Mouse (Mus musculus): ENCODE data around the gene Smarce1. TPM values are rescaled to one million over a fixed set of nuclear protein-coding genes. Genes with fewer than 3 reads are reported as not detected.

Smarce1 gene
- 224 and 241 TPM in 2 replicates for polyA plus RNA-seq (2015; fragmentation: Nextera tagmentation; extraction: Ambion mirVana)

DNA sequence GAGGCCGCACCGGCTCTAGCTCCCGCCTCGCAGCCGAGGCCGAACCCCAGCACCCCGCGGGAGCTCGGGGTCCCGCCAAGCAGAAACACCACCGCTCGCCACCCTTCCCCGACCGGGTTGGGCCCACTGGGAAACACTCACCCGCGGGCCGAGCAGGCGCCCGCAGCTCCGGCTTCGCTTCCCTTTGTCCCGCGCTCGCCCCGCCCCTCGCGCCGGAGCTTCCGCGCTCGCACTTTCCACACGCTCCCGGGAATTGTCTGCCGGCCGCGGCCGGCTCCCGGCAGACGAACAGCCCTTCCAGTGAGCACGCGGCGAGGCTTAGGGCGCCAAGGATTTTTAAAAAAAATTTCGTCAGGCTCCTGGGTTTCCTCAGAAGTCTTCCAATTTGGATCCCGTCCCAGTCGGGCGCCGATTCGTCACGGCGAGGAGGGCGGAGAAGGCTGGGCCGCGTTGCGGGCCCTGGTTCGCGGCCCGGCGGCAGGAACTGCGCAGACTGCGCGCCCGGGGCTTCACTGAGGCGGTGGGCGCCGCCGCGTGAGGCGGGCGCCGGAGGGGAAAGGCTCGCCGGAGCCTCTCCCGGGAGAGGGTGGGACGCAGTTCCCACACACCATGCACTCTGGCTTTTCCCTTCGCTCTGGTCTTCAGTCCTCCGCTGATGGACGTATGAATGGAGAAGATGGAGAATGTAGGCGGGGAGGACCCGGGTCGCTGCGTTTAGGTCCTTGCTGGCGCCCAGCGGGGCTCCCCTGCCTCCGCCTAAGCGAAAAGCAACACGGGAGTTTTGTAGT is at the start of gene Smarce1:
Smarce1 (minus strand) TSS at position 757 of the 788 bp plus-strand sequence.
- H3K27me3 ChIP-seq = no peaks in the 10 kb centered on the region
- ATAC-seq (ENCODE audit: insufficient number of reproducible peaks, low FRiP score, low TSS enrichment, low read depth) = peak; percentile 85
- H3K4me3 ChIP-seq = peak within 1 kb of the TSS; percentile 85
- WGBS = under 1% methylated on average over 87 of the region's 87 CpGs
- H3K36me3 ChIP-seq = peaks cover 21% of the 10 kb centered on the region
- H3K4me1 ChIP-seq = peaks cover 23% of the 10 kb centered on the region
- H3K9me3 ChIP-seq = no peaks in the 10 kb centered on the region
- H3K4me2 ChIP-seq = peak within 1 kb of the TSS; percentile 54
- peak within 1 kb of the TSS; percentile 96 for H3K9ac ChIP-seq
- peak within 1 kb of the TSS; percentile 99 for H3K27ac ChIP-seq

DNA sequence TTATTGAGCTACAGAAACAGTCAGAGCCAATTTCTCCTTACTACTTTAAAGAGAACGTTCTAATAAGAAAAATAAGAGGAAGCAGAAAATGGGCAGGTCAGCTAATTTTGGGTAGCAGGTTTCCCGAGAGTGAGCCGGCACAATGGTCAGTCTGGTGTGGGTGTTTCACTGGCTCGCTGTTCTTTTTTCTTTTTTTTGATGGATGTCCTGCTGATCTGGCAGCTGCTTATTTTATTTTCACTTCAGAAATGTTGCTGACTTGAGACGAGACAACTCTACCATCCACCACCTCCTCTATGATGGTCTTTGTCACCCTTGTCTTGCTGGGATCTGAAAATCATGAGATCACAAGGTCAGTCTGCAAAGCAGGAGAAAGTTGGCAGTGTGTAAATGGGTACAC is 49.2 kb upstream of the Smarce1 start:
- Histone ChIP-seq H3K4me2 (no peak overlapping the region), H3K9ac (no peak overlapping the region), H3K4me3 (no peak overlapping the region), H3K4me1 (peaks cover 11% of the 10 kb centered on the region), H3K36me3 (no peaks in the 10 kb centered on the region), H3K9me3 (no peaks in the 10 kb centered on the region), H3K27ac (no peak overlapping the region), H3K27me3 (no peaks in the 10 kb centered on the region)
- no peak for ATAC-seq (ENCODE audit: insufficient number of reproducible peaks, low FRiP score, low TSS enrichment, low read depth)
- 56% methylated on average over 5 of the region's 5 CpGs for WGBS

DNA sequence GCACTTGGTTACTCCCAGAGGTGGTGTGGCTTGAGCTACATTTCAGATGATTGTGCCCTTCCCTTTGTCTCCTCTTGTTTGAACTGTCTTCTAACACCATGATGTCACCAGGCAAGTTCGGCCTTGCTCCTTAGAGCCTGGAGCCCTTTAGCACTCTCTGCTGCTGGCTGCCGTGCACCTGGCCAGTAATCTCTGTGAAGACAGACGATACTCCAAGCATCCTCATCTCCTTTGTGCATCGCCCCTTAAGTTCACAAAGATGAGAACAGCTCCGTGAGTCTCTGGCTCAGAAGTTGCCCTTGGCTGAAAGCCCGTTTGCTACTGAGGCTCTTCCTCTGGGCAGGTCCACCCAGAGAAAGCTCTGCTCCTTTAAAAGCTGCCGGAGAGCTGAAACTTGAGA is 46.0 kb upstream of the Smarce1 start:
- ATAC-seq (ENCODE audit: insufficient number of reproducible peaks, low FRiP score, low TSS enrichment, low read depth) = no peak
- peaks cover 7% of the 10 kb centered on the region for H3K4me1 ChIP-seq
- H3K4me2 ChIP-seq = no peak overlapping the region
- H3K36me3 ChIP-seq = no peaks in the 10 kb centered on the region
- H3K27ac ChIP-seq = no peak overlapping the region
- H3K9me3 ChIP-seq = no peaks in the 10 kb centered on the region
- WGBS = 19% methylated on average over 7 of the region's 7 CpGs
- H3K27me3 ChIP-seq = no peaks in the 10 kb centered on the region
- H3K9ac ChIP-seq = no peak overlapping the region
- H3K4me3 ChIP-seq = no peak overlapping the region

DNA sequence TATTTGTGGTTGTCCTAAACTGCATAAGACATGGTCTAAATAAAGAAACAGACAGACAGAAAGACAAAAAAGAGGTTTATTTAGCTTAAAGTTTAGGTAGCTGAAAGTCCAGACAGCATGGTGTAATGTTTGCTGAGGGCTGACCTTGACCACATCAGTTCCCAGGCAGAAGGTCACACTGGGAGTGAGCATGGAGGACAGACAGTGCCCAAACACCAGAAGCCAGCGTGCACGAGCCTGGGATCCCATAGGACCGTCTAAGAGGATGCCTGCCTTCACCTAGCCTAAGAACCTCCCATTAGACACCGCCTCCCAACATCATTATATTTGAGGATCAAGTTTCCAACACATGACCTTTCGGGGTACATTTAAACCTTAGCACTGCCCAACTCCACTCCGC is 44.8 kb upstream of the Smarce1 start:
- 72% methylated on average over 6 of the region's 6 CpGs for WGBS
- no peak for ATAC-seq (ENCODE audit: insufficient number of reproducible peaks, low FRiP score, low TSS enrichment, low read depth)
- Histone ChIP-seq H3K36me3 (no peaks in the 10 kb centered on the region), H3K9me3 (no peaks in the 10 kb centered on the region), H3K27me3 (no peaks in the 10 kb centered on the region), H3K9ac (no peak overlapping the region), H3K4me3 (no peak overlapping the region), H3K4me2 (no peak overlapping the region), H3K27ac (no peak overlapping the region), H3K4me1 (peaks cover 7% of the 10 kb centered on the region)

DNA sequence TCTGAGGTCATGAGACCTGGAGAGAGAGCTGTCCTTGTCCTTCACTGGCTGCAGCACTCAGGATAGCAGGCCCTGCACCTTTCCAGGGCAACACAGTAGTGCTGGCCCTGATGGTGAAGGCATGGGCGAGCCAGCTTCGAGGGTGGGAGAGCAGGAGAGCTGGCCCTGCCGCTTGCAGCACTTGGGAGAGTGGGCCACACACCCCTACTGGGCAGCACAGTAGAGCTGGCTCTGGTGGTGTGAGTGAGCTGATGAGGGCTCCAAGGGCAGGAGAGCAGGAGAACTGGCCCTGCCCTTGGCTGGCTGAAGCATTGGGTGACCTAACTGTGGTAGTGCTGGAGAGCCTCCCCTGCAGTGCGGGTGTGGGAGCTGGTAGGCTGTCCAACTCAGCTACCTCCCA is 41.9 kb upstream of the Smarce1 start:
- 78% methylated on average over 4 of the region's 4 CpGs for WGBS
- H3K4me3 ChIP-seq = no peak overlapping the region

DNA sequence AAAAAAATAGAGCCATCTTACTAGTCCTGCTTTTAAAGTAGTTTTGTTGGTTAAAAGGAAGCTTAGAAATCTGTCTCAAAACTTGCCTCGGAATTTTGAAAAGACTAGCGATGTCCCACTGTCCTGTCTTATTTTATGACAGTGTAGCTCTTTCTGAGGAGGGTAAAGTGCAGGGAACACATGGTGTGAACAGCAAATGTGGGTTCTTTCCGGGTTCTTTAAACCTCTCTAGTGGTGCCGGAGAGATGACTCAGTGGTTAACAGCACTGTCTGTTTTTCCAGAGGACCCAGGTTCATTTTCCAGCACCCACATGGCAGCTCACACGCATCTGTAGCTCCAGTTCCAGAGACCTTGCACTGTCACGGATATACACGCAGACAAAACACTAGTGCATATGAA is 38.4 kb upstream of the Smarce1 start:
- WGBS = 53% methylated on average over 7 of the region's 7 CpGs
- peaks cover 6% of the 10 kb centered on the region; the same call in 1 of the 2 replicates for H3K4me1 ChIP-seq
- H3K4me3 ChIP-seq = no peak overlapping the region
- no peaks in the 10 kb centered on the region for H3K9me3 ChIP-seq
- H3K27ac ChIP-seq = no peak overlapping the region
- no peaks in the 10 kb centered on the region for H3K36me3 ChIP-seq
- H3K4me2 ChIP-seq = no peak overlapping the region
- H3K27me3 ChIP-seq = no peaks in the 10 kb centered on the region
- no peak for ATAC-seq (ENCODE audit: insufficient number of reproducible peaks, low FRiP score, low TSS enrichment, low read depth)
- H3K9ac ChIP-seq = no peak overlapping the region

More for the DNA sequence above, 41.9 kb upstream of the Smarce1 start:
- Histone ChIP-seq H3K9me3 (no peaks in the 10 kb centered on the region), H3K36me3 (no peaks in the 10 kb centered on the region), H3K4me2 (no peak overlapping the region), H3K27ac (no peak overlapping the region), H3K4me1 (peaks cover 12% of the 10 kb centered on the region), H3K9ac (no peak overlapping the region), H3K27me3 (no peaks in the 10 kb centered on the region)
- no peak for ATAC-seq (ENCODE audit: insufficient number of reproducible peaks, low FRiP score, low TSS enrichment, low read depth)

DNA sequence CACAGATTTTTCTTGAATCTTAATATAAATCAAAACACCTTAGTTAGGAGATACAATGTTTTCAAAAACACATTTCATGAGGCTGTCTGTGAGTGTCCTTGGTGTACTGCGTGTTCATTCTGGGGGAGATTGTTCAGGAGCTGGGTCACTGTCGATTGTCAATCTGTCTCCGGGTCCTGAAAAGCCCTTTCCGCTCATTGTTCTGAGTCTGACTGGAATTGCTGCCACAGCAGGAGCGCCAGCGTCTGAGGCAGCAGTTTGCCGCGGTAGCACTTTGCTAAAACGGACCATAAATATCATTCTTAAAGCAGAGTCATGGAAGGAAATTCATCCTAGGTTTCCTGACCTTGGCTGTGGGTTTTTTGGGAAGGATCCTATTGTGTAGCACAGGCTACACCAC is 35.0 kb upstream of the Smarce1 start:
- WGBS = 59% methylated on average over 9 of the region's 9 CpGs
- H3K36me3 ChIP-seq = no peaks in the 10 kb centered on the region
- no peak overlapping the region for H3K27ac ChIP-seq
- ATAC-seq (ENCODE audit: insufficient number of reproducible peaks, low FRiP score, low TSS enrichment, low read depth) = no peak
- H3K4me1 ChIP-seq = peaks cover 6% of the 10 kb centered on the region; the same call in 1 of the 2 replicates
- no peaks in the 10 kb centered on the region for H3K27me3 ChIP-seq
- H3K9me3 ChIP-seq = no peaks in the 10 kb centered on the region
- H3K4me2 ChIP-seq = no peak overlapping the region
- H3K4me3 ChIP-seq = no peak overlapping the region
- H3K9ac ChIP-seq = no peak overlapping the region

DNA sequence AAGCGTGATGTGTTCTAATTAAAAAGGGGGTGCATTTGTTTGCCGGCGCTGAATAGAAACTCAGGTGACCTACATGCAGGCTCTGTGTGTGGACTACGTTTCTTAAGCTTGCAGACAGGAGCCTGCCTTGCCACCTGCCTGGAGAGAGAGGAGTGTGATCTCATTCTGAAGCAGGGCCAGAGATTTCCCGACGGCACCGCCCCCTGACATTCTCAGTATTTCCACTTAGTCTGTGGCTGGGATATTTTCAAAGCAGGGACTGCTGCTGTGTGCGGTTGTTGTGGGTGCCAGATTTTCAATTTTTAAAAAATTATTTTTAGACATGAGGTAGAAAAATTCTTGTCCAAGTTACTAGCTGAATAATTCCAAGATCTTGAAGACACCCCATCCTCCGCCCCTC is 34.4 kb upstream of the Smarce1 start:
- peaks cover 6% of the 10 kb centered on the region; the same call in 1 of the 2 replicates for H3K4me1 ChIP-seq
- 57% methylated on average over 9 of the region's 9 CpGs for WGBS
- H3K27ac ChIP-seq = no peak overlapping the region
- no peak overlapping the region for H3K4me3 ChIP-seq
- no peak overlapping the region for H3K9ac ChIP-seq
- H3K4me2 ChIP-seq = no peak overlapping the region
- no peaks in the 10 kb centered on the region for H3K9me3 ChIP-seq
- no peaks in the 10 kb centered on the region for H3K27me3 ChIP-seq
- H3K36me3 ChIP-seq = no peaks in the 10 kb centered on the region
- no peak for ATAC-seq (ENCODE audit: insufficient number of reproducible peaks, low FRiP score, low TSS enrichment, low read depth)

DNA sequence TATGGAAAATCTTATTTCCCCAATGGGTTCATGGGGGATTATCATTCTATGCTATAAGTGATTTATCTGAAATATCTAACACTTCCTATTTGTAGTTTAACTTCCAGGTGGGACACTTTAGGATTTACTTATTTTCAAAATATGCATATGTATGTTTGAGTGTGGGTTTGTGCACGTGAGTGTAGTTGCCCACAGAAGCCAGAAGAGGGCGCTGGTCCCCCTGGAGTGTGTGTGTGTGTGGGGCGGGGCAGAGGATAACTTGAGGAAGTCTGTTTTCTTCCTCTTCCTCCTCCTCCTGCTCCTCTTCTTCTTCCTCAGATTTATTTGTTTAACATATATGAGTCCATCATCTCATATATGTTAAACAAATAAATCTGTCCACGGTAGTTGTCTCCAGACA is 25.4 kb upstream of the Smarce1 start:
- Histone ChIP-seq H3K9ac (no peak overlapping the region), H3K36me3 (no peaks in the 10 kb centered on the region), H3K9me3 (no peaks in the 10 kb centered on the region), H3K4me2 (no peak overlapping the region), H3K27me3 (no peaks in the 10 kb centered on the region), H3K4me1 (no peaks in the 10 kb centered on the region), H3K4me3 (no peak overlapping the region), H3K27ac (no peak overlapping the region)
- ATAC-seq (ENCODE audit: insufficient number of reproducible peaks, low FRiP score, low TSS enrichment, low read depth) = no peak
- WGBS = 78% methylated on average over 4 of the region's 4 CpGs

DNA sequence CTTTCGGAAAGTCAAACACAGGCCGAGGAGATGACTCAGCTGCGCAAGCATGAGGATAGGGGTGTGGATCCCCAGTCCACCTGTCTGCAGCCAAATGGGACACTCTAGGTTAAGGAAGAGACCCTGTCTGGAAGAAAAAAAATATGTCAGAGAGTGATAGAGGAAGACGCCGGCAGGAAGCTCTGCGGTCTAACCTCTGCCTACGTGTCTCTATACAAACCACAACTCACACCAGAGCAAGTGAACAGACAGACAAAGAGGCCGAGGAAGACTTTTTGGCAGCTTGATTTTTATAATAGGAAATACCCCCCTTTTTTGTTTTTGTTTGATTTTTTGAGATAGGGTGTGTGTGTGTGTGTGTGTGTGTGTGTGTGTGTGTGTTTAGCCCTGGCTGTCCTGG is 24.5 kb upstream of the Smarce1 start:
- Histone ChIP-seq H3K27ac (no peak overlapping the region), H3K4me3 (no peak overlapping the region), H3K9ac (no peak overlapping the region), H3K9me3 (no peaks in the 10 kb centered on the region), H3K4me2 (no peak overlapping the region), H3K27me3 (no peaks in the 10 kb centered on the region), H3K4me1 (0 out of 2 replicates have a peak, but pooled peaks cover 1% of the 10 kb centered on the region), H3K36me3 (no peaks in the 10 kb centered on the region)
- 93% methylated on average over 8 of the region's 8 CpGs for WGBS
- no peak for ATAC-seq (ENCODE audit: insufficient number of reproducible peaks, low FRiP score, low TSS enrichment, low read depth)

DNA sequence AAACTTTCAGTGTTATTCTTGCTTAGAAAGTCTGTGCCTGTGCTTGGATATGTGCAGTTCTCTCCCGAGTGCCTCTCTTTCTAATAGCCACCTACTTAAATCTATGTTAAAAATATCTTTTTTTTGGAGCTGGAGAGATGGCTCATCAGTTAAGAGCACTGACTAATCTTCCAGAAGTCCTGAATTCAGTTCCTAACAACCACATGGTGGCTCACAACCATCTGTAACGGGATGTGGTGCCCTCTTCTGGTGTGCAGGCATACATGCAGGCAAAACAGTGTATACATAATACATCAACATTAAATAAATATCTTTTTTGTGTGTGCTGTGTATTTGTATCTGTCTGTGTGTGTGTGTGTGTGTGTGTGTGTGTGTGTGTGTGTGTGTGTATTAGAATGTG is 23.1 kb upstream of the Smarce1 start:
- no peaks in the 10 kb centered on the region for H3K36me3 ChIP-seq
- no peak overlapping the region for H3K4me2 ChIP-seq
- H3K27me3 ChIP-seq = no peaks in the 10 kb centered on the region
- WGBS = 59% methylated on average over 2 of the region's 2 CpGs
- ATAC-seq (ENCODE audit: insufficient number of reproducible peaks, low FRiP score, low TSS enrichment, low read depth) = no peak
- H3K27ac ChIP-seq = no peak overlapping the region
- H3K9me3 ChIP-seq = no peaks in the 10 kb centered on the region
- 0 out of 2 replicates have a peak, but pooled peaks cover 4% of the 10 kb centered on the region for H3K4me1 ChIP-seq
- H3K9ac ChIP-seq = no peak overlapping the region
- no peak overlapping the region for H3K4me3 ChIP-seq

DNA sequence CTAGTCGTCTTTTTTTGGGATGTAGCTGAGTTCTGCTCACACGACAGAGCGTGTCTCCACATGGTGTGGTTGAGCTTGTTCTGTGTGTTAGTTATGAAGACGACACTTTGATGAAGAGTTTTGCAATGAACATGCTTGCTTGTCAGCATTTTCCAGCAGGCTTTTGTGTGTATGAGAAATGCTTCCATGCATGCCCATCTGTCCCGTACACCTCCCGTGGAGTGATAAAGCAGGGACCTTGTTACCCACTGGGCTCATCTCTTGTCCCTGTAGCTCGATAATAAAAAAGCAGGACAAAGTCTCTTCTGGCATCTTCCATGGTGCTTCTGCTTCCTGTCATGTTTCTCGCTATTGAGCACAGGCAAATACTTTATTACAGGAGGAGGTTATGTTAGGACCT is 21.9 kb upstream of the Smarce1 start:
- H3K9ac ChIP-seq = no peak overlapping the region
- no peak for ATAC-seq (ENCODE audit: insufficient number of reproducible peaks, low FRiP score, low TSS enrichment, low read depth)
- H3K4me2 ChIP-seq = no peak overlapping the region
- H3K4me3 ChIP-seq = no peak overlapping the region
- no peak overlapping the region for H3K27ac ChIP-seq
- H3K9me3 ChIP-seq = no peaks in the 10 kb centered on the region
- H3K27me3 ChIP-seq = no peaks in the 10 kb centered on the region
- H3K36me3 ChIP-seq = no peaks in the 10 kb centered on the region
- H3K4me1 ChIP-seq = 0 out of 2 replicates have a peak, but pooled peaks cover 4% of the 10 kb centered on the region
- WGBS = 56% methylated on average over 8 of the region's 8 CpGs
